Mouse (Mus musculus): ENCODE results near the gene Gm3072.
"Not testable (repeated sequence)": the region's sequence is repeated elsewhere in the genome, so short reads cannot be mapped to it uniquely, and the experiment has no call there.

- TF ChIP-seq GATA1 (IDR thresholded peaks at IDR 0.05; ENCODE audit: borderline replicate concordance, low read length); FLI1 (IDR thresholded peaks at IDR 0.05; ENCODE audit: low read length): not testable (repeated sequence)
Measured at GRCm38 (mm10) chr14:41586346-41586745, 38.1 kb downstream of the Gm3072 start.
